Mouse (Mus musculus) hindbrain, postnatal 0 days (tissue): ENCODE data around the gene Pkhd1. TPM values are rescaled to one million over a fixed set of nuclear protein-coding genes. Genes with fewer than 3 reads are reported as not detected.

Source experiments
- ATAC-seq: fragments of 200-750 bp; cut with Nextera tagmentation; 2 replicates; pipeline ENCODE4 v1.8.0; 2017; ENCODE audit warnings: mild to moderate bottlenecking, moderate TSS enrichment, moderate library complexity
- DNase-seq: peaks from one replicate; pipeline ENCODE4 v3.0.0-alpha.2; 2015; ENCODE audit warnings: low spot score
- H3K27ac ChIP-seq: fragments of 300-500 bp; sonication (generic); 2 replicates; pipeline ENCODE4 v1.5.1; 2014; ENCODE audit warnings: mild to moderate bottlenecking
- H3K27me3 ChIP-seq: fragments of 300-500 bp; sonication (generic); 2 replicates; pipeline ENCODE4 v1.6.1; 2014; ENCODE audit warnings: low read length, mixed read lengths; ENCODE audit not compliant: insufficient read depth
- H3K36me3 ChIP-seq: fragments of 300-500 bp; sonication (generic); 2 replicates; pipeline ENCODE4 v1.6.1; 2014; ENCODE audit warnings: low read length, mixed read lengths; ENCODE audit not compliant: insufficient read depth
- H3K4me1 ChIP-seq: fragments of 300-500 bp; sonication (generic); 2 replicates; pipeline ENCODE4 v1.6.1; 2014; ENCODE audit warnings: antibody characterized with exemption, low read length, mixed read lengths; ENCODE audit not compliant: insufficient read depth
- H3K4me2 ChIP-seq: fragments of 300-500 bp; sonication (generic); 2 replicates; pipeline ENCODE4 v1.6.1; 2014; ENCODE audit warnings: low read depth, mild to moderate bottlenecking, low read length, moderate library complexity, mixed read lengths
- H3K4me3 ChIP-seq: fragments of 300-500 bp; sonication (generic); 2 replicates; pipeline ENCODE4 v1.5.1; 2014; ENCODE audit warnings: low read length
- H3K9ac ChIP-seq: fragments of 300-500 bp; sonication (generic); replicated peaks from 2 replicates; pipeline ENCODE4 v1.6.1; 2014; ENCODE audit warnings: mild to moderate bottlenecking, low read length, moderate library complexity, mixed read lengths
- H3K9me3 ChIP-seq: fragments of 300-500 bp; sonication (generic); 2 replicates; pipeline ENCODE4 v1.6.1; 2016; ENCODE audit warnings: low read length, mixed read lengths
- CTCF ChIP-seq: IDR thresholded peaks from 2 replicates; pipeline ENCODE4 v1.5.1; 2016; ENCODE audit warnings: antibody characterized with exemption, control low read depth, low read depth
- WGBS: fragments of 180-500 bp; shearing (Covaris S2); extraction: QIAGEN DNeasy Blood & Tissue Kit; methylation state at CpG from one replicate; pipeline ENCODE4 v1.1.7; 2014; 5-methylcytosine and 5-hydroxymethylcytosine counted together
- polyA plus RNA-seq: library from polyadenylated mRNA; unstranded; fragments of >200 nt; fragmentation: Nextera tagmentation; extraction: Ambion mirVana; gene quantifications from 2 replicates; pipeline ENCODE4 v1.2.1, GENCODE M21; 2015
- total RNA-seq: library from RNA; depleted of rRNA; stranded (reverse); fragments of >200 nt; gene quantifications from 2 replicates; pipeline ENCODE4 v1.2.3, GENCODE M21; 2014; rRNA removed

Gene Pkhd1
- total and polyA plus RNA-seq, 2 experiments from 2014 or later, result 0.09 TPM; not detected in 1

- H3K27ac ChIP-seq, result no peak overlapping the region
- H3K36me3 ChIP-seq, result no peaks in the 10 kb centered on the region
- no peak overlapping the region for H3K4me3 ChIP-seq
- H3K9me3 ChIP-seq, result no peaks in the 10 kb centered on the region
- no peak for TF ChIP-seq CTCF
- no peak overlapping the region for H3K4me2 ChIP-seq
- H3K4me1 ChIP-seq, result no peaks in the 10 kb centered on the region
- no peak overlapping the region for H3K9ac ChIP-seq
- no peaks in the 10 kb centered on the region for H3K27me3 ChIP-seq
- 71% methylated on average over 3 of the region's 3 CpGs for WGBS
- DNase-seq (no peak), ATAC-seq (no peak)
These were observed 578.5 kb downstream of the Pkhd1 start for GRCm38 (mm10) chr1:20039389-20039788.

DNA sequence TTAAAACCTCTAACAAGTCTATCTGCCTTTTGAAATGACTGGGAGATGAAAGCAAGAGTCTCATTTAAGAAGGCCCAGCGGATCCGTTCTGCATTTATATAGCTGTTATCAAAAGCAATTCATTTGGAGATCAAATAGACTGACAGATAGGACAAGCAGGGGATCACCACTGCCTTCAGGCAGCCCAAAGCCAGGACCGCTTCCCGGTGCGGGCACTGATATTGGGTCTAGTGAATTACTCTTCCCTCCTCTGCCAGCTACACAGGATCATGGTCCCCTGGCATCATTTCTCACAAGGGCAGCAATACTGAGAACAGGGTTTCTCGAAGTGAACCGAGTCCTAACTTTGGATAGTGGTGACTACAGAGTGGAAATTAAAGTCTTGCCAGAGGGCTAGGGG is 582.6 kb downstream of the Pkhd1 start:
- Histone ChIP-seq H3K9ac (no peak overlapping the region), H3K36me3 (no peaks in the 10 kb centered on the region), H3K27me3 (no peaks in the 10 kb centered on the region), H3K4me2 (no peak overlapping the region), H3K4me1 (no peaks in the 10 kb centered on the region), H3K9me3 (no peaks in the 10 kb centered on the region), H3K27ac (no peak overlapping the region), H3K4me3 (no peak overlapping the region)
- 74% methylated on average over 7 of the region's 7 CpGs for WGBS
- ATAC-seq, result no peak
- DNase-seq, result no peak
- no peak for TF ChIP-seq CTCF

GRCm38 (mm10) chr1:20018198-20018925 is 599.5 kb downstream of the Pkhd1 start:
- Histone ChIP-seq H3K4me1 (no peaks in the 10 kb centered on the region), H3K4me3 (no peak overlapping the region), H3K9me3 (no peaks in the 10 kb centered on the region), H3K36me3 (no peaks in the 10 kb centered on the region), H3K27ac (no peak overlapping the region), H3K27me3 (no peaks in the 10 kb centered on the region), H3K9ac (no peak overlapping the region), H3K4me2 (no peak overlapping the region)
- DNase-seq (no peak), ATAC-seq (no peak)
- WGBS, result 75% methylated on average over 8 of the region's 8 CpGs
- no peak for TF ChIP-seq CTCF

GRCm38 (mm10) chr1:20017619-20018018 is 600.2 kb downstream of the Pkhd1 start:
- 80% methylated on average over 4 of the region's 4 CpGs for WGBS

More at GRCm38 (mm10) chr1:20017619-20018018, 600.2 kb downstream of the Pkhd1 start:
- no peak overlapping the region for H3K27ac ChIP-seq
- DNase-seq (no peak), ATAC-seq (no peak)
- H3K9ac ChIP-seq, result no peak overlapping the region
- TF ChIP-seq CTCF, result no peak
- H3K4me3 ChIP-seq, result no peak overlapping the region
- H3K9me3 ChIP-seq, result no peaks in the 10 kb centered on the region
- H3K4me2 ChIP-seq, result no peak overlapping the region
- no peaks in the 10 kb centered on the region for H3K36me3 ChIP-seq
- H3K4me1 ChIP-seq, result no peaks in the 10 kb centered on the region
- H3K27me3 ChIP-seq, result no peaks in the 10 kb centered on the region

Other genes with a start within 250 kb of the Pkhd1 start
- gene Il17a, start 112.8 kb upstream of the Pkhd1 start, total RNA-seq, result not detected in 2 replicates
- gene Il17a, start 112.8 kb upstream of the Pkhd1 start, polyA plus RNA-seq, result not detected in 2 replicates
- not detected in 2 replicates for gene Il17f, start 172.6 kb upstream of the Pkhd1 start, total RNA-seq
- gene Il17f, start 172.6 kb upstream of the Pkhd1 start, polyA plus RNA-seq, result 0.19 TPM in 1 of 2 replicates, not detected in the other
- 23.1 and 39.9 TPM in 2 replicates for gene Mcm3, start 202.2 kb upstream of the Pkhd1 start, total RNA-seq
- gene Mcm3, start 202.2 kb upstream of the Pkhd1 start, polyA plus RNA-seq, result 17.4 and 18.1 TPM in 2 replicates